Mouse (Mus musculus) hindbrain, embryonic 10.5 days (tissue): ENCODE results near the gene Vmn2r68. TPM values are rescaled to one million over a fixed set of nuclear protein-coding genes. Genes with fewer than 3 reads are reported as not detected.

Source experiments
- DNase-seq: peaks from one replicate; pipeline ENCODE4 v3.0.0-alpha.2; 2017; ENCODE audit warnings: low spot score
- H3K27ac ChIP-seq: fragments of 300-500 bp; sonication (generic); 2 replicates; pipeline ENCODE4 v1.5.1; 2016; ENCODE audit warnings: mild to moderate bottlenecking, moderate library complexity
- H3K27me3 ChIP-seq: fragments of 300-500 bp; sonication (generic); 2 replicates; pipeline ENCODE4 v1.6.1; 2016; ENCODE audit warnings: mild to moderate bottlenecking; ENCODE audit not compliant: poor library complexity, insufficient read depth, severe bottlenecking
- H3K36me3 ChIP-seq: fragments of 300-500 bp; sonication (generic); 2 replicates; pipeline ENCODE4 v1.6.1; 2016; ENCODE audit warnings: mild to moderate bottlenecking, moderate library complexity
- H3K4me1 ChIP-seq: fragments of 300-500 bp; sonication (generic); replicated peaks from 2 replicates; pipeline ENCODE4 v1.6.1; 2016; ENCODE audit warnings: mild to moderate bottlenecking
- H3K4me3 ChIP-seq: fragments of 300-500 bp; sonication (generic); 2 replicates; pipeline ENCODE4 v1.5.1; 2016; ENCODE audit warnings: mild to moderate bottlenecking, moderate library complexity
- H3K9me3 ChIP-seq: fragments of 300-500 bp; sonication (generic); 2 replicates; pipeline ENCODE4 v1.6.1; 2016; ENCODE audit warnings: mild to moderate bottlenecking, moderate library complexity
- polyA plus RNA-seq: library from polyadenylated mRNA; unstranded; fragments of >200 nt; fragmentation: Nextera tagmentation; extraction: Ambion mirVana; gene quantifications from 2 replicates; pipeline ENCODE4 v1.2.1, GENCODE M21; 2016

Vmn2r68 gene
- not detected in 2 replicates for polyA plus RNA-seq

GRCm38 (mm10) chr7:85237683-85238082 is at the start of gene Vmn2r68:
Gene Vmn2r68 (minus strand): TSS chr7:85237783.
- no peak for DNase-seq
- no peaks in the 10 kb centered on the region for H3K4me1 ChIP-seq
- H3K36me3 ChIP-seq, result no peaks in the 10 kb centered on the region
- H3K9me3 ChIP-seq, result no peaks in the 10 kb centered on the region
- no peak within 1 kb of the TSS for H3K27ac ChIP-seq
- no peak within 1 kb of the TSS for H3K4me3 ChIP-seq
- H3K27me3 ChIP-seq, result no peaks in the 10 kb centered on the region

Other genes with a start within 250 kb of the Vmn2r68 start
- not detected in 2 replicates for gene Vmn2r66, start 225.5 kb downstream of the Vmn2r68 start, polyA plus RNA-seq
- not detected in 2 replicates for gene Vmn2r67, start 81.8 kb downstream of the Vmn2r68 start, polyA plus RNA-seq
- not detected in 2 replicates for gene Vmn2r69, start 178.1 kb upstream of the Vmn2r68 start, polyA plus RNA-seq